ENCODE assay signal across 8 mouse cellular contexts in the genomic region with DNA sequence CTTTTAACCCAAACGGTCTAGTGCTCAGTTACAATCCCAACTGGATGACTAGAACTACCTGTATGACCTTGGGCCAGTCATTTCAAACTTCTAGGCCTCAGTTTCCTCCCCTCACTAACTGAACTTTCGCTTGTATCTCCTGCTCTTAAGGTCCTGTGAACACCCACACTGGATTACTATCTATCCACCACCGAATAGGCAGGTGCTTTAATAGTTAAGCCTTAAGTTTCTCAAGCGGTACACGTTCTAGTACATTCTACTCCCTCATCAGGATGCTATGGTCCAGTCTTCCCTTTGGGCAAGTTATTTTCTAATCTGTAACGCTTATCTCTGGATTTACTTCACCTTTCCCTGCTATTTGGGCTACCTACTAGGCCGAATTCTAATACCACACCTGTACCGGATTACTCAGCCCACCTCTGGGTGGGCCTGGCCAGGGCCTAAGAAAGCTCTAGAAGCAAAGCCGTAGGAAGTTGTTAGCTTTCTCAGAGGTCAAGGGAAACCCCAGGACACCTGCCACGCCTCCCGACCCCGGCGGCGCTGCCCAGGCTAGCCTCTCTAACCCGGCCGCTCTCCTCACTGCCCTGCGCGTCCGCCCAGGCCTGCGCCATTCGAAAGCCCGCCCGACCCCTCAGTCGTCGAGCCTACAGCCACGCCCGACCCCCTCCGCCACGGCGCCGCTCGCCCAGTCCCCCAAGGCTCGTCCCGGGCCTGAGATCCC. TPM values are rescaled to one million over a fixed set of nuclear protein-coding genes. Genes with fewer than 3 reads are reported as not detected.
DNase-seq lines count a peak whose midpoint lies in the region; ATAC-seq and TF ChIP-seq lines count a peak whose summit lies in the region.

No protein-coding gene starts in this region.

- H3K9ac ChIP-seq in embryonic facial prominence, embryonic 14.5 days (ENCODE audit: low read depth, low read length): peak overlapping the region; percentile 99
- peak overlapping the region; percentile 98 for H3K9ac ChIP-seq in kidney, embryonic 16.5 days (replicated peaks; ENCODE audit: low read length)
- H3K9ac ChIP-seq in midbrain, postnatal 0 days (replicated peaks; ENCODE audit: low read length, poor library complexity, severe bottlenecking): peak overlapping the region; percentile 98

- H3K27ac ChIP-seq in embryonic facial prominence, embryonic 14.5 days (replicated peaks; ENCODE audit: low read depth, low read length): peak overlapping the region; percentile 89
- peak overlapping the region; percentile 94 for H3K27ac ChIP-seq in kidney, embryonic 16.5 days (ENCODE audit: low read length)
- peak overlapping the region; percentile 92 for H3K27ac ChIP-seq in midbrain, postnatal 0 days (ENCODE audit: low read depth, low read length)

- peaks cover 27% of the 10 kb centered on the region for H3K4me1 ChIP-seq in embryonic facial prominence, embryonic 14.5 days (ENCODE audit: control insufficient read depth, insufficient read depth, low read length)
- peaks cover 30% of the 10 kb centered on the region for H3K4me1 ChIP-seq in kidney, embryonic 16.5 days (ENCODE audit: insufficient read depth, low read length)
- H3K4me1 ChIP-seq in midbrain, postnatal 0 days (ENCODE audit: insufficient read depth, low read length): peaks cover 13% of the 10 kb centered on the region; the same call in 1 of the 2 replicates

- H3K27me3 ChIP-seq in embryonic facial prominence, embryonic 14.5 days (replicated peaks; ENCODE audit: control insufficient read depth, insufficient read depth, low read length): no peaks in the 10 kb centered on the region
- H3K27me3 ChIP-seq in kidney, embryonic 16.5 days (ENCODE audit: insufficient read depth, low read length): no peaks in the 10 kb centered on the region
- no peaks in the 10 kb centered on the region for H3K27me3 ChIP-seq in midbrain, postnatal 0 days (ENCODE audit: insufficient read depth, low read length)

- TF ChIP-seq CTCF in midbrain, postnatal 0 days (IDR thresholded peaks at IDR 0.05): no peak

- H3K4me3 ChIP-seq in embryonic facial prominence, embryonic 14.5 days (ENCODE audit: low read depth, low read length): peak overlapping the region; percentile 96
- peak overlapping the region; percentile 100 for H3K4me3 ChIP-seq in kidney, embryonic 16.5 days (ENCODE audit: low read length)
- peak overlapping the region; percentile 87 for H3K4me3 ChIP-seq in midbrain, postnatal 0 days (ENCODE audit: low read depth, low read length)

- no peaks in the 10 kb centered on the region for H3K36me3 ChIP-seq in embryonic facial prominence, embryonic 14.5 days (ENCODE audit: control insufficient read depth, insufficient read depth, low read length)
- H3K36me3 ChIP-seq in kidney, embryonic 16.5 days (ENCODE audit: insufficient read depth, low read length): no peaks in the 10 kb centered on the region
- H3K36me3 ChIP-seq in midbrain, postnatal 0 days (ENCODE audit: insufficient read depth, low read length): no peaks in the 10 kb centered on the region

- no peaks in the 10 kb centered on the region for H3K9me3 ChIP-seq in embryonic facial prominence, embryonic 14.5 days (ENCODE audit: control insufficient read depth, low read length)
- no peaks in the 10 kb centered on the region for H3K9me3 ChIP-seq in kidney, embryonic 16.5 days (ENCODE audit: low read length)
- no peaks in the 10 kb centered on the region for H3K9me3 ChIP-seq in midbrain, postnatal 0 days (ENCODE audit: low read length)

- H3K4me2 ChIP-seq in embryonic facial prominence, embryonic 14.5 days (ENCODE audit: low read depth, low read length): peak overlapping the region; percentile 81
- H3K4me2 ChIP-seq in kidney, embryonic 16.5 days (replicated peaks; ENCODE audit: low read depth, low read length): peak overlapping the region; percentile 63
- peak overlapping the region; percentile 66 for H3K4me2 ChIP-seq in midbrain, postnatal 0 days (ENCODE audit: low read depth, low read length, poor library complexity, severe bottlenecking)

- DNase-seq in cerebellum, adult 9-10 months: peak; percentile 28
- DNase-seq in cerebellum, postnatal 25 days: no peak
- peak; percentile 50 for DNase-seq in A20 (ENCODE audit: low read depth, low spot score)
- no peak for DNase-seq in embryonic facial prominence, embryonic 14.5 days (ENCODE audit: low spot score)
- DNase-seq in midbrain, postnatal 0 days (ENCODE audit: low spot score): no peak
- DNase-seq in layer of hippocampus, postnatal 10 days (ENCODE audit: low spot score in 2 of 2): no peak

- ATAC-seq in embryonic facial prominence, embryonic 14.5 days (ENCODE audit: low read depth): peak; percentile 70
- peak; percentile 80 for ATAC-seq in kidney, embryonic 16.5 days (ENCODE audit: low FRiP score, low TSS enrichment)
- peak; percentile 72 for ATAC-seq in midbrain, postnatal 0 days (ENCODE audit: low FRiP score)
- no peak for ATAC-seq in erythroid progenitor cell, adult 5-6 weeks (replicated peaks; ENCODE audit: low FRiP score, poor library complexity, severe bottlenecking)

- WGBS in embryonic facial prominence, embryonic 14.5 days: 2% methylated on average over 24 of the region's 34 CpGs
- under 1% methylated on average over 33 of the region's 34 CpGs for WGBS in kidney, embryonic 16.5 days
- 2% methylated on average over 34 of the region's 34 CpGs for WGBS in midbrain, postnatal 0 days

RNA-seq across cellular contexts. Expression of gene Canx, which starts 0.6 kb away (rescaled TPM):
- polyA plus RNA-seq in embryonic facial prominence, embryonic 14.5 days (2014; fragmentation: Nextera tagmentation; extraction: Ambion mirVana): 258 and 271 TPM in 2 replicates
- 393 and 397 TPM in 2 replicates for polyA plus RNA-seq in kidney, embryonic 16.5 days (2015; fragmentation: Nextera tagmentation; extraction: Ambion mirVana)
- 227 and 275 TPM in 2 replicates for total RNA-seq in midbrain, postnatal 0 days (2014; rRNA removed)
- polyA plus RNA-seq in midbrain, postnatal 0 days (2015; fragmentation: Nextera tagmentation; extraction: Ambion mirVana): 235 and 244 TPM in 2 replicates
- total RNA-seq in layer of hippocampus, postnatal 10 days (2021): 100 to 1,000 TPM; 413 to 414 TPM
- total RNA-seq in erythroid progenitor cell, adult 5-6 weeks (2015; ENCODE audit: low replicate concordance): 160 and 173 TPM in 2 replicates
- total RNA-seq in erythroid progenitor cell, adult 5-6 weeks (2017; ENCODE audit: low replicate concordance): 455 and 477 TPM in 2 replicates

RNA-seq across cellular contexts. Expression of gene Cby3, which starts 29.4 kb away (rescaled TPM):
- 0.35 TPM in 1 of 2 replicates, not detected in the other for polyA plus RNA-seq in embryonic facial prominence, embryonic 14.5 days (2014; fragmentation: Nextera tagmentation; extraction: Ambion mirVana)
- 0.55 and 0.71 TPM in 2 replicates for polyA plus RNA-seq in kidney, embryonic 16.5 days (2015; fragmentation: Nextera tagmentation; extraction: Ambion mirVana)
- total RNA-seq in midbrain, postnatal 0 days (2014; rRNA removed): 0.71 TPM in 1 of 2 replicates, not detected in the other
- 0.92 and 1.8 TPM in 2 replicates for polyA plus RNA-seq in midbrain, postnatal 0 days (2015; fragmentation: Nextera tagmentation; extraction: Ambion mirVana)
- total RNA-seq in layer of hippocampus, postnatal 10 days (2021): not detected
- not detected in 2 replicates for total RNA-seq in erythroid progenitor cell, adult 5-6 weeks (2015; ENCODE audit: low replicate concordance)
- not detected in 2 replicates for total RNA-seq in erythroid progenitor cell, adult 5-6 weeks (2017; ENCODE audit: low replicate concordance)

RNA-seq across cellular contexts. Expression of gene Maml1, which starts 32.8 kb away (rescaled TPM):
- polyA plus RNA-seq in embryonic facial prominence, embryonic 14.5 days (2014; fragmentation: Nextera tagmentation; extraction: Ambion mirVana): 10.0 and 10.7 TPM in 2 replicates
- polyA plus RNA-seq in kidney, embryonic 16.5 days (2015; fragmentation: Nextera tagmentation; extraction: Ambion mirVana): 5.2 and 6.3 TPM in 2 replicates
- 12.5 and 12.8 TPM in 2 replicates for total RNA-seq in midbrain, postnatal 0 days (2014; rRNA removed)
- polyA plus RNA-seq in midbrain, postnatal 0 days (2015; fragmentation: Nextera tagmentation; extraction: Ambion mirVana): 1.5 and 1.6 TPM in 2 replicates
- 10 to 100 TPM in 1 of 2 experiments, 1 to 10 TPM in 1; 9.5 to 10.1 TPM for total RNA-seq in layer of hippocampus, postnatal 10 days (2021)
- total RNA-seq in erythroid progenitor cell, adult 5-6 weeks (2015; ENCODE audit: low replicate concordance): 8.0 and 9.0 TPM in 2 replicates
- 4.5 and 5.1 TPM in 2 replicates for total RNA-seq in erythroid progenitor cell, adult 5-6 weeks (2017; ENCODE audit: low replicate concordance)

RNA-seq across cellular contexts. Expression of gene Hnrnph1, which starts 51.9 kb away (rescaled TPM):
- 386 and 420 TPM in 2 replicates for polyA plus RNA-seq in embryonic facial prominence, embryonic 14.5 days (2014; fragmentation: Nextera tagmentation; extraction: Ambion mirVana)
- polyA plus RNA-seq in kidney, embryonic 16.5 days (2015; fragmentation: Nextera tagmentation; extraction: Ambion mirVana): 500 and 509 TPM in 2 replicates
- total RNA-seq in midbrain, postnatal 0 days (2014; rRNA removed): 215 and 300 TPM in 2 replicates
- 262 and 273 TPM in 2 replicates for polyA plus RNA-seq in midbrain, postnatal 0 days (2015; fragmentation: Nextera tagmentation; extraction: Ambion mirVana)
- total RNA-seq in layer of hippocampus, postnatal 10 days (2021): 100 to 1,000 TPM; 321 to 338 TPM
- total RNA-seq in erythroid progenitor cell, adult 5-6 weeks (2015; ENCODE audit: low replicate concordance): 456 and 552 TPM in 2 replicates
- 368 and 428 TPM in 2 replicates for total RNA-seq in erythroid progenitor cell, adult 5-6 weeks (2017; ENCODE audit: low replicate concordance)

Comparison
In these comparisons a context has a peak if more than half of its experiments do, and no peak if none do; other contexts are left out.
1. DNase-seq: peak in cerebellum, adult 9-10 months (single experiment) and A20 (single experiment); none in cerebellum, postnatal 25 days (0 of 2), embryonic facial prominence, embryonic 14.5 days (single experiment), midbrain, postnatal 0 days (single experiment) and layer of hippocampus, postnatal 10 days (0 of 2).
2. Peak in every context shown above with its lines, with median percentiles within 50 percentile points of each other: H3K27ac ChIP-seq, H3K4me2 ChIP-seq, H3K4me3 ChIP-seq and H3K9ac ChIP-seq.